Mouse (Mus musculus) gastrocnemius, adult 8-10 months (tissue): ENCODE data around the gene Supt4a. TPM values are rescaled to one million over a fixed set of nuclear protein-coding genes. Genes with fewer than 3 reads are reported as not detected.

Source experiments
- DNase-seq, 2 experiments: peaks; one replicate each; pipeline ENCODE4 v3.0.0; 2022; ENCODE audit warnings: low spot score in 2 of 2
- total RNA-seq, 4 experiments: library from RNA; stranded (reverse); gene quantifications; 2 replicates each; pipeline ENCODE4 v1.2.4; 2022

Gene Supt4a
- total RNA-seq, 4 experiments from 2014 or later = 33.6 to 41.0 (median 36.9) TPM

GRCm38 (mm10) chr11:87725515-87725914, 11.8 kb upstream of the Supt4a start:
- DNase-seq = no peak

GRCm38 (mm10) chr11:87725964-87726562, 11.3 kb upstream of the Supt4a start:
- no peak for DNase-seq

- DNase-seq = no peak
Observed at GRCm38 (mm10) chr11:87727021-87727420, 10.3 kb upstream of the Supt4a start.

GRCm38 (mm10) chr11:87727471-87727870, 9.9 kb upstream of the Supt4a start:
- no peak for DNase-seq

- no peak for DNase-seq
Observed at GRCm38 (mm10) chr11:87728850-87729592, 8.3 kb upstream of the Supt4a start.

- DNase-seq = no peak
Observed at GRCm38 (mm10) chr11:87729593-87730185, 7.7 kb upstream of the Supt4a start.

- no peak for DNase-seq
Observed at GRCm38 (mm10) chr11:87730652-87731310, 6.6 kb upstream of the Supt4a start.

- DNase-seq = no peak
Observed at GRCm38 (mm10) chr11:87734346-87734745, 3.0 kb upstream of the Supt4a start.

GRCm38 (mm10) chr11:87735691-87736090, 1.7 kb upstream of the Supt4a start:
- DNase-seq = no peak

GRCm38 (mm10) chr11:87736647-87737134, 661 bp upstream of the Supt4a start:
- peak; percentile 27 for DNase-seq

- DNase-seq = no peak
Observed at GRCm38 (mm10) chr11:87743691-87744090, 6.3 kb downstream of the Supt4a start.

- no peak for DNase-seq
Observed at GRCm38 (mm10) chr11:87744964-87745363, 7.6 kb downstream of the Supt4a start.

- no peak for DNase-seq
Observed at GRCm38 (mm10) chr11:87745632-87746555, 8.5 kb downstream of the Supt4a start.

GRCm38 (mm10) chr11:87747312-87747711, 10.0 kb downstream of the Supt4a start:
- no peak for DNase-seq

GRCm38 (mm10) chr11:87747716-87748115, 10.4 kb downstream of the Supt4a start:
- no peak for DNase-seq

GRCm38 (mm10) chr11:87748132-87749119, 11.1 kb downstream of the Supt4a start:
- no peak for DNase-seq

GRCm38 (mm10) chr11:87749192-87750042, 12.1 kb downstream of the Supt4a start:
- no peak for DNase-seq

GRCm38 (mm10) chr11:87750043-87750421, 12.7 kb downstream of the Supt4a start:
- no peak for DNase-seq

- no peak for DNase-seq
Observed at GRCm38 (mm10) chr11:87750521-87750920, 13.2 kb downstream of the Supt4a start.
